8 mouse cellular contexts compared by ENCODE assay signal in genomic region chr7:62377313-62377712, GRCm38 (mm10). TPM values are rescaled to one million over a fixed set of nuclear protein-coding genes. Genes with fewer than 3 reads are reported as not detected.
DNase-seq lines count a peak whose midpoint lies in the region; ATAC-seq and TF ChIP-seq lines count a peak whose summit lies in the region.

No protein-coding gene starts in this region.

- H3K9me3 ChIP-seq in embryonic facial prominence, embryonic 15.5 days (replicated peaks), result peaks cover 4% of the 10 kb centered on the region; the same call in 1 of the 2 replicates
- H3K9me3 ChIP-seq in hindbrain, postnatal 0 days (ENCODE audit: low read length), result no peaks in the 10 kb centered on the region; the same call in 1 of the 2 replicates
- peaks cover 33% of the 10 kb centered on the region for H3K9me3 ChIP-seq in neural tube, embryonic 12.5 days

- no peaks in the 10 kb centered on the region for H3K4me1 ChIP-seq in embryonic facial prominence, embryonic 15.5 days
- no peaks in the 10 kb centered on the region for H3K4me1 ChIP-seq in hindbrain, postnatal 0 days (ENCODE audit: insufficient read depth, low read length)
- H3K4me1 ChIP-seq in neural tube, embryonic 12.5 days, result peaks cover 13% of the 10 kb centered on the region; the same call in 1 of the 2 replicates

- peak; percentile 39; the same call in 1 of the 2 replicates for ATAC-seq in embryonic facial prominence, embryonic 15.5 days (ENCODE audit: insufficient number of reproducible peaks, low FRiP score, low TSS enrichment, low read depth)
- ATAC-seq in hindbrain, postnatal 0 days, result peak; percentile 46; the same call in 1 of the 2 replicates
- peak; percentile 62 for ATAC-seq in neural tube, embryonic 12.5 days (ENCODE audit: low FRiP score, low read depth)

- peak overlapping the region; percentile 33 for H3K9ac ChIP-seq in embryonic facial prominence, embryonic 15.5 days
- peak overlapping the region; percentile 63 for H3K9ac ChIP-seq in hindbrain, postnatal 0 days (replicated peaks; ENCODE audit: low read length)
- H3K9ac ChIP-seq in neural tube, embryonic 12.5 days, result peak overlapping the region; percentile 71

- no peak for TF ChIP-seq CTCF in layer of hippocampus, adult 2 months (conservative IDR thresholded peaks at IDR 0.05)
- TF ChIP-seq CTCF in hindbrain, postnatal 0 days (IDR thresholded peaks at IDR 0.05; ENCODE audit: low read depth), result no peak

- H3K4me2 ChIP-seq in embryonic facial prominence, embryonic 15.5 days (replicated peaks), result peak overlapping the region; percentile 54
- peak overlapping the region; percentile 55 for H3K4me2 ChIP-seq in hindbrain, postnatal 0 days (ENCODE audit: low read depth, low read length)
- peak overlapping the region; percentile 67 for H3K4me2 ChIP-seq in neural tube, embryonic 12.5 days (replicated peaks)

- no peaks in the 10 kb centered on the region for H3K36me3 ChIP-seq in embryonic facial prominence, embryonic 15.5 days
- no peaks in the 10 kb centered on the region for H3K36me3 ChIP-seq in hindbrain, postnatal 0 days (ENCODE audit: insufficient read depth, low read length)
- H3K36me3 ChIP-seq in neural tube, embryonic 12.5 days, result no peaks in the 10 kb centered on the region

- no peak overlapping the region for H3K27ac ChIP-seq in layer of hippocampus, adult 2 months
- H3K27ac ChIP-seq in embryonic facial prominence, embryonic 15.5 days (replicated peaks), result no peak overlapping the region
- H3K27ac ChIP-seq in hindbrain, postnatal 0 days, result peak overlapping the region; percentile 80
- no peak overlapping the region for H3K27ac ChIP-seq in neural tube, embryonic 12.5 days

- 30% methylated on average over 14 of the region's 14 CpGs for WGBS in embryonic facial prominence, embryonic 15.5 days
- 47% methylated on average over 14 of the region's 14 CpGs for WGBS in hindbrain, postnatal 0 days
- 31% methylated on average over 14 of the region's 14 CpGs for WGBS in neural tube, embryonic 12.5 days

- H3K27me3 ChIP-seq in embryonic facial prominence, embryonic 15.5 days, result no peaks in the 10 kb centered on the region
- H3K27me3 ChIP-seq in hindbrain, postnatal 0 days (ENCODE audit: insufficient read depth, low read length), result no peaks in the 10 kb centered on the region
- H3K27me3 ChIP-seq in neural tube, embryonic 12.5 days (replicated peaks), result no peaks in the 10 kb centered on the region

- no peak for DNase-seq in layer of hippocampus, adult 2 months (ENCODE audit: low spot score in 2 of 2)
- no peak for DNase-seq in layer of hippocampus, postnatal 25 days (ENCODE audit: extremely low spot score in 1 of 2, low spot score in 1 of 2)
- peak; percentile 26 for DNase-seq in hindbrain, postnatal 0 days (ENCODE audit: low spot score)
- DNase-seq in ovary, adult 18-20 months (ENCODE audit: low spot score), result no peak
- DNase-seq in right cerebral cortex, postnatal 25 days, result no peak
- DNase-seq in kidney, adult 11 months, result no peak

- H3K4me3 ChIP-seq in layer of hippocampus, adult 2 months, result peak overlapping the region; percentile 38
- peak overlapping the region; percentile 50 for H3K4me3 ChIP-seq in embryonic facial prominence, embryonic 15.5 days (replicated peaks)
- H3K4me3 ChIP-seq in hindbrain, postnatal 0 days (ENCODE audit: low read length), result peak overlapping the region; percentile 49
- peak overlapping the region; percentile 49 for H3K4me3 ChIP-seq in neural tube, embryonic 12.5 days

RNA-seq across cellular contexts. Expression of gene Magel2, which starts 0.5 kb away (rescaled TPM):
- total RNA-seq in layer of hippocampus, adult 2 months (2021), result 1 to 10 TPM; 1.2 to 1.3 TPM
- 1 to 10 TPM; 1.4 to 1.8 TPM for total RNA-seq in layer of hippocampus, postnatal 25 days (2021)
- polyA plus RNA-seq in embryonic facial prominence, embryonic 15.5 days (2015; fragmentation: Nextera tagmentation; extraction: Ambion mirVana), result 6.9 and 7.0 TPM in 2 replicates
- 17.4 and 18.1 TPM in 2 replicates for total RNA-seq in hindbrain, postnatal 0 days (2014; rRNA removed)
- 10.5 and 10.6 TPM in 2 replicates for polyA plus RNA-seq in hindbrain, postnatal 0 days (2015; fragmentation: Nextera tagmentation; extraction: Ambion mirVana)
- 7.2 and 8.2 TPM in 2 replicates for polyA plus RNA-seq in neural tube, embryonic 12.5 days (2016; fragmentation: Nextera tagmentation; extraction: Ambion mirVana)

RNA-seq across cellular contexts. Expression of gene Ndn, which starts 30.9 kb away (rescaled TPM):
- 100 to 1,000 TPM; 121 to 134 TPM for total RNA-seq in layer of hippocampus, adult 2 months (2021)
- 100 to 1,000 TPM; 120 to 150 TPM for total RNA-seq in layer of hippocampus, postnatal 25 days (2021)
- 134 and 156 TPM in 2 replicates for polyA plus RNA-seq in embryonic facial prominence, embryonic 15.5 days (2015; fragmentation: Nextera tagmentation; extraction: Ambion mirVana)
- 346 and 362 TPM in 2 replicates for total RNA-seq in hindbrain, postnatal 0 days (2014; rRNA removed)
- 520 and 552 TPM in 2 replicates for polyA plus RNA-seq in hindbrain, postnatal 0 days (2015; fragmentation: Nextera tagmentation; extraction: Ambion mirVana)
- 225 and 251 TPM in 2 replicates for polyA plus RNA-seq in neural tube, embryonic 12.5 days (2016; fragmentation: Nextera tagmentation; extraction: Ambion mirVana)

RNA-seq across cellular contexts. Expression of gene Mkrn3, which starts 42.6 kb away (rescaled TPM):
- under 1 TPM; 0.76 to 0.84 TPM for total RNA-seq in layer of hippocampus, adult 2 months (2021)
- total RNA-seq in layer of hippocampus, postnatal 25 days (2021), result 1 to 10 TPM; 2.6 to 2.8 TPM
- 6.7 and 7.0 TPM in 2 replicates for polyA plus RNA-seq in embryonic facial prominence, embryonic 15.5 days (2015; fragmentation: Nextera tagmentation; extraction: Ambion mirVana)
- total RNA-seq in hindbrain, postnatal 0 days (2014; rRNA removed), result 36.5 and 37.8 TPM in 2 replicates
- polyA plus RNA-seq in hindbrain, postnatal 0 days (2015; fragmentation: Nextera tagmentation; extraction: Ambion mirVana), result 27.0 and 27.8 TPM in 2 replicates
- 17.2 and 17.6 TPM in 2 replicates for polyA plus RNA-seq in neural tube, embryonic 12.5 days (2016; fragmentation: Nextera tagmentation; extraction: Ambion mirVana)
